Mouse (Mus musculus) spleen, adult 2 months (tissue): ENCODE measurements at regions not wholly inside any gene's neighbourhood (a gene's known extent, or its start where the extent isn't known, plus 50 kb on each side); places are given as distances from the start of the nearest gene placed in this dataset.

ENCODE experiments used
- DNase-seq, 2 experiments: peaks; one replicate each; pipeline versions ENCODE4 v3.0.0 to v3.0.0-alpha.2; 2012 to 2021; ENCODE audit warnings: low spot score in 2 of 2, low read depth in 1 of 2
- H3K27ac ChIP-seq: fragments of 200-500 bp; 2 replicates; pipeline ENCODE4 v1.5.1; 2012; ENCODE audit warnings: low read length, inconsistent platforms; ENCODE audit not compliant: insufficient read depth
- H3K27me3 ChIP-seq: fragments of 200-500 bp; 2 replicates; pipeline ENCODE4 v1.6.1; 2012; ENCODE audit warnings: mild to moderate bottlenecking, moderate library complexity, low read length, inconsistent platforms; ENCODE audit not compliant: control insufficient read depth, insufficient read depth
- H3K36me3 ChIP-seq: fragments of 200-500 bp; 2 replicates; pipeline ENCODE4 v1.6.1; 2012; ENCODE audit warnings: mild to moderate bottlenecking, low read length, inconsistent platforms; ENCODE audit not compliant: control insufficient read depth, insufficient read depth
- H3K4me1 ChIP-seq: fragments of 200-500 bp; 2 replicates; pipeline ENCODE4 v1.6.1; 2011; ENCODE audit warnings: inconsistent platforms; ENCODE audit not compliant: control insufficient read depth, insufficient read depth, insufficient read length
- H3K4me3 ChIP-seq: fragments of 200-500 bp; 2 replicates; pipeline ENCODE4 v1.5.1; 2011; ENCODE audit warnings: mild to moderate bottlenecking, inconsistent platforms; ENCODE audit not compliant: insufficient read depth, insufficient read length; ENCODE audit errors: extremely low read depth
- CTCF ChIP-seq: fragments of 200-500 bp; IDR thresholded peaks from 2 replicates; pipeline ENCODE4 v1.5.1; 2011; ENCODE audit warnings: mild to moderate bottlenecking, inconsistent platforms; ENCODE audit not compliant: insufficient read depth, insufficient read length, insufficient replicate concordance; ENCODE audit errors: extremely low read depth
- POLR2A ChIP-seq: fragments of 200-500 bp; IDR thresholded peaks from 2 replicates; pipeline ENCODE4 v1.6.1; 2011; ENCODE audit warnings: low read depth, low read length, inconsistent platforms
- WGBS: fragments of 180-500 bp; shearing (Covaris S2); methylation state at CpG from one replicate; pipeline ENCODE4 v1.1.7; 2018; 5-methylcytosine and 5-hydroxymethylcytosine counted together

DNA sequence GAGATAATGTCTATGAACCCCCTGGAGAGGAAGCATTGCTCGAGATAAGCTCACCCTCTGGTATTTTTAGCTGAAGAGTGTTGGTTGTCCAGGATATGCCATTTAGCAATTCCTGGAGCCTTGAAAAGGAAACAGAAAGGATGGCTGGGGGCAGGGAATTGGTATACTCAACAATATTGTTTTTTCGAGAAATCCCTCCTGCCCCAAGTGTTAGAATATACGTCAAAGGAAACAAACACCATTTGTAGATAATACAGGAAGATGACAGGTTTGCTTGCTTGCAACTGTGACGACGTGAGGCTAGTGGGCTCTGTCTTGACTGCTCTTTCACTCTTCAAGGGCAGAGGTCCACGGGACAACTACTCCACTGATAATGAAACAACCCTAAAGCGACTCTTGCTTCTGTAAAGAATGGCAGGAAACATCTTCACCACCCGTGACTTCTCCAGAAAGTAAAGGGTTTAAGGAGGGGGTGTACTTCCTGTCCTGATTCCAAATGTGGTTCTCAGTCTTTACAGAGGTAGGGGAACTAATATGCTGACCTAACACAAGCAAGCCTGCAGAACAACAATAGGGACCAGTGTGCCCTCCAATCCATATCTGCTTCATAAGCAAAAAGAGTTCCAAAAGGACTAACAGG is 270.3 kb downstream of the Ets1 start:
- no peaks in the 10 kb centered on the region for H3K36me3 ChIP-seq
- no peak for DNase-seq
- no peak overlapping the region for H3K4me3 ChIP-seq
- WGBS, result 5% methylated on average over 8 of the region's 8 CpGs
- no peak for TF ChIP-seq POLR2A
- no peak for TF ChIP-seq CTCF
- H3K27me3 ChIP-seq, result no peaks in the 10 kb centered on the region
- H3K27ac ChIP-seq, result peak overlapping the region; percentile 54
- peaks cover 10% of the 10 kb centered on the region for H3K4me1 ChIP-seq

DNA sequence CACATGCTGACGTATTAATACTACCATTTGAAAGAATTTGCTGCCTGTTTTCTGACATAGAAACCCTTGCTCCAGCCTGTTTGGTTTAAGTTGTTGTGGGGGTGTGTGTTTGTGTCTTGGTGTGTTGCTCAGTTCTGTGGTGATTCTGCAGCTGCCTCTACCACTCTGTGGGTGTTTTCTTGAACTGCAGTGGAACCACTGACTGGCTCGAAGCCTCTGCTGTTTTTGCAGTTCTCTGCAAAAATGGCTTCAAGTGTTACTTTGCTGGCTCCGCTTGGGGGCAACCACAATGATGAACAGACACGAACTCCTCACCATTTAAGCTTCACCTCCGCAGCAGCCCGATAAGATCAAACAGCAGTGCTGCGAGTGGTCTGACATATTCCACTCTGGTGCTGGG is 274.6 kb downstream of the Ets1 start:
- H3K4me3 ChIP-seq, result no peak overlapping the region
- H3K36me3 ChIP-seq, result no peaks in the 10 kb centered on the region
- peak; percentile 19 to 51 for DNase-seq
- peaks cover 14% of the 10 kb centered on the region for H3K4me1 ChIP-seq
- H3K27ac ChIP-seq, result peak overlapping the region; percentile 41
- 67% methylated on average over 7 of the region's 7 CpGs for WGBS
- H3K27me3 ChIP-seq, result no peaks in the 10 kb centered on the region
- no peak for TF ChIP-seq POLR2A
- TF ChIP-seq CTCF, result no peak

DNA sequence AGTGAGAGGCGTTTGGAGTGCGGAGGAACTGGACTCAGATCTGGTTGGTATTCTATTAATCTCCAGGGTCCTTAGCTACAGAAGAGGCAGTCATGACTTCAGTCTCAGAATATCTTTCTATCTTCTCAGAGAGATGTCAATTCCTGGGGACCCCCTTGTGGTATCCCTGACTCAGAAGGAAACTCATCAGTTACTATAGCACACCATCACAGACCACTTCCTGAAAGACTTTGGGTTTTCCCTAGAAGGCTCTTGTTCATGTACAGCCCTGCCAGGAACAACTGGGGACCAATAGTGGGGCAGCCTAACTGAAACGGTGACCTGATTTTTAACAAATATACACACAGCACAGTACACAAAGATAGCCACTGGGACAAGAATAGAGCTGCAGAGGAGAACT is 279.6 kb downstream of the Ets1 start:
- peaks cover 3% of the 10 kb centered on the region for H3K4me1 ChIP-seq
- H3K27me3 ChIP-seq, result no peaks in the 10 kb centered on the region
- no peak overlapping the region for H3K27ac ChIP-seq
- no peak overlapping the region for H3K4me3 ChIP-seq
- no peak for TF ChIP-seq CTCF
- no peak for TF ChIP-seq POLR2A
- no peaks in the 10 kb centered on the region for H3K36me3 ChIP-seq
- no peak for DNase-seq
- WGBS, result 62% methylated on average over 3 of the region's 3 CpGs

DNA sequence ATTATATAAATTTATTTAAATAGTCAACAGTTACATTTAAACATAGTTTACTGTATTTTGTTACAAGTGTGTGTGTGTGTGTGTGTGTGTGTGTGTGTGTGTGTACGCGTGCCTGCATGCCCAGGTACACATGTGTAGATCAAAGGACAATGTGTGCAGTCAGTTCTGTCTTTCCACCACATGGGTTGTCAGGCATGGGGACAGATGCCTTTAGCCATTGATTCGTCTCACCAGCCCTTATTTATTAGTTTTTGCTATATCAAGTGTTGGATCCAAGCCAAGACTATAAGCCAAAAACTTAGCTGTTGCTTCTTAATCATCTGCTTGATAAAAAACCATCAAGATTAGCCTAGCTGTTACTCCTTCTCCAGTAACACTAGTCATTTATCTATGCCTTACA is 280.7 kb downstream of the Ets1 start:
- H3K27me3 ChIP-seq, result no peaks in the 10 kb centered on the region
- TF ChIP-seq POLR2A, result no peak
- no peak for TF ChIP-seq CTCF
- no peak for DNase-seq
- WGBS, result 75% methylated on average over 3 of the region's 3 CpGs
- H3K36me3 ChIP-seq, result no peaks in the 10 kb centered on the region
- H3K4me3 ChIP-seq, result no peak overlapping the region
- peaks cover 3% of the 10 kb centered on the region; the same call in 1 of the 2 replicates for H3K4me1 ChIP-seq
- no peak overlapping the region; the same call in 1 of the 2 replicates for H3K27ac ChIP-seq

DNA sequence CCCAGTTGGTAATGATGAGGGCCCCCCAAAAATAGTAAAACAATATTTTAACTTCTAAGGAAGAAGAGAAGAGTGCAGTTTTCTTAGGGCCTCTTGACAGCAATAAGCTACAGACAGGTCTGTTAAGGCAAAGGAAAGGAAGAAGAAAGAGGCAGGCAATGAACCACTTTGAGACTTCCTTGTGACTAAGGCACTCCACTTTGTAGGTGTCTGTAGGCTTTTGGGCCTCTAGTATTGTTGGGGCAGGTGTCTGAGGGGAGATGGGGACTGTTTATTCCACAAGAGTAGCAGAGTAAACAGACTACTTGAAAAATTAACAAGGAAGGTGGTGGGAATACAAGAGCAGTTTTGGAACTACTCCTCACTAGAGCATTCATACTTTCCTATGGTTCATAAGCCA is 287.9 kb downstream of the Ets1 start:
- Histone ChIP-seq H3K4me1 (peaks cover 2% of the 10 kb centered on the region; the same call in 1 of the 2 replicates), H3K4me3 (no peak overlapping the region), H3K36me3 (no peaks in the 10 kb centered on the region), H3K27ac (peak overlapping the region; percentile 92; the same call in 1 of the 2 replicates), H3K27me3 (no peaks in the 10 kb centered on the region)
- DNase-seq, result no peak
- TF ChIP-seq POLR2A, result no peak
- no peak for TF ChIP-seq CTCF

DNA sequence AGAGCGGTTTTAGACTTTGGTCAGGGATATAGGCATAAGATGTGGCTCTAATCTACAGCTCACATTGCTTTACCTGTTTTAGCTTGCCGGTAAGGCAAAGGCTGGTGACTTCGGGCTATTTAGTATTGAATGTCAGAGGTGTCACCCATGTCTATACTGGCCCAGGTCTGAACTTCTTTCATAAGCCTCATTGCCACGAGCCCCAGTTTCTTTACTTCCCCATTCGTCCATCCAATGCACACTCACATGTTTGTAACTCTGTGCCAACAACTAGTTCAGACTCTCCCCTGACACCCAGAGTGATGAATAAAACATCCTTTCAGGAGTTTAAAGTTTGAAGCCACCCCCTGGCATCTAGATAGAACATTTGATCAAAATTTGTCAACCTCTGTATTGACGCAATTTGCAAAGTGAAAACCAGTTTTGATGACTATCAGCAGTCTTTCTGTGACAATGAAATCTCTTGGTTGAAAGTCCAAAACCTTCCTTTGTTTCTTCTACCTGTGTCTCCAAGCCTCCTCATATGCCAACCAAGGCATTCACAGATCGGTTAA is 288.4 kb downstream of the Ets1 start:
- Histone ChIP-seq H3K27me3 (no peaks in the 10 kb centered on the region), H3K4me1 (peaks cover 5% of the 10 kb centered on the region), H3K4me3 (no peak overlapping the region), H3K27ac (peak overlapping the region; percentile 92; the same call in 1 of the 2 replicates), H3K36me3 (no peaks in the 10 kb centered on the region)
- TF ChIP-seq CTCF, result no peak
- no peak for TF ChIP-seq POLR2A
- 79% methylated on average over 7 of the region's 7 CpGs for WGBS
- no peak for DNase-seq

DNA sequence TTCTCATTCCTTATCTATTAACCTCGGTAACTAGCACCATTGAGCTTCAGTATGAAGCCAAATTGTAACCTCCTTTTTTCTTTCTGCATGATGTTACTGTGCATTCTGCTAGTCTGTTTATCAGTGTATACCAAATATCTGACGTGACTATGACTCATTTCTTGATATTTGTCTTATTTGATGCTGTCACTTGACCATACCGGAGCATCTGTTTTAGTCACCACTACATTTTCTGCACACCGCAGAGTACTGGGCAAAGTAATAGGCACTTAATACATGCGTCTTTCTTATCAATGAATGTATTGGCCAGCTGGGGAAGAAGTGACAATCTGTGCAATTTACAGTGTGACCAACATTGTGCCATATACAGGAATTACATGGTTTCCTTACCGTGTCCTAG is 289.0 kb downstream of the Ets1 start:
- WGBS, result 88% methylated on average over 6 of the region's 6 CpGs
- no peaks in the 10 kb centered on the region for H3K27me3 ChIP-seq
- peak overlapping the region; percentile 92; the same call in 1 of the 2 replicates for H3K27ac ChIP-seq
- H3K36me3 ChIP-seq, result no peaks in the 10 kb centered on the region
- no peak overlapping the region for H3K4me3 ChIP-seq
- DNase-seq, result no peak
- peaks cover 5% of the 10 kb centered on the region for H3K4me1 ChIP-seq
- TF ChIP-seq CTCF (no peak), POLR2A (no peak)
